Mouse (Mus musculus): ENCODE measurements at regions not wholly inside any gene's neighbourhood (a gene's known extent, or its start where the extent isn't known, plus 50 kb on each side); places are given as distances from the start of the nearest gene placed in this dataset.
"Not testable (repeated sequence)": the region's sequence is repeated elsewhere in the genome, so short reads cannot be mapped to it uniquely, and the experiment has no call there.

- Histone ChIP-seq H3K9ac (ENCODE audit: low read depth, low read length) (no peak overlapping the region), H3K4me2 (ENCODE audit: low read length) (no peak overlapping the region), H3K27ac (no peak overlapping the region), H3K9me3 (replicated peaks; ENCODE audit: low read length) (no peaks in the 10 kb centered on the region), H3K4me3 (replicated peaks; ENCODE audit: low read depth, low read length) (no peak overlapping the region), H3K36me3 (ENCODE audit: insufficient read depth, low read length) (no peaks in the 10 kb centered on the region), H3K4me1 (replicated peaks; ENCODE audit: insufficient read depth, low read length) (no peaks in the 10 kb centered on the region), H3K27me3 (ENCODE audit: insufficient read depth, low read length) (no peaks in the 10 kb centered on the region)
- WGBS = 72% methylated on average over 2 of the region's 2 CpGs
- TF ChIP-seq CTCF (IDR thresholded peaks at IDR 0.05; ENCODE audit: low read depth) = no peak
- no peak for DNase-seq (ENCODE audit: low spot score)
- no peak for ATAC-seq (replicated peaks; ENCODE audit: low FRiP score, low read depth)
These were observed 107.2 kb upstream of the 4931417E11Rik start for GRCm38 (mm10) chr6:73576708-73577107.

DNA sequence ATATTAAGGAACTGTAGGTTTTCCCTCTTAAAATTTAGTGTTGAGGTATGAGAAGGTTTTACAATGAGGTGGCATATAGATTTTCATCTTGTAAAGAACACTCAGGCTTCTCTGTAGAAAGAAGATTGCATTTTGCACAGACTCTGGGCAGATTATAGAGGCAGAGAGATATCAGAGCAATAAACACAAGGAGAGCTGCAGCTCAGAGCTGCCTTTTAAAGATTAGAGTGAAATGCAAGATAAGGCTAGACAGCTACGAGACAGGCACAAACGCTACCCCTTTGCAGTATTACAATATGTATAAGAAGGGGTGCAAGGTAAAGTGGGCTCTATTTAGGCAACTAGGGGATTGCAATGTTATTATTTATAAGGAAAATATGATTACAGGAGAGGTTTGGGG lies 90.5 kb upstream of the 4931417E11Rik start:
- no peaks in the 10 kb centered on the region for H3K27me3 ChIP-seq (ENCODE audit: insufficient read depth, low read length)
- no peak overlapping the region for H3K9ac ChIP-seq (ENCODE audit: low read depth, low read length)
- no peak overlapping the region for H3K4me2 ChIP-seq (ENCODE audit: low read length)
- H3K4me1 ChIP-seq (replicated peaks; ENCODE audit: insufficient read depth, low read length) = no peaks in the 10 kb centered on the region
- H3K27ac ChIP-seq = no peak overlapping the region
- WGBS = 80% methylated on average over 2 of the region's 2 CpGs
- no peaks in the 10 kb centered on the region for H3K9me3 ChIP-seq (replicated peaks; ENCODE audit: low read length)
- no peaks in the 10 kb centered on the region for H3K36me3 ChIP-seq (ENCODE audit: insufficient read depth, low read length)
- ATAC-seq (replicated peaks; ENCODE audit: low FRiP score, low read depth) = no peak
- no peak overlapping the region for H3K4me3 ChIP-seq (replicated peaks; ENCODE audit: low read depth, low read length)
- no peak for TF ChIP-seq CTCF (IDR thresholded peaks at IDR 0.05; ENCODE audit: low read depth)
- no peak for DNase-seq (ENCODE audit: low spot score)

DNA sequence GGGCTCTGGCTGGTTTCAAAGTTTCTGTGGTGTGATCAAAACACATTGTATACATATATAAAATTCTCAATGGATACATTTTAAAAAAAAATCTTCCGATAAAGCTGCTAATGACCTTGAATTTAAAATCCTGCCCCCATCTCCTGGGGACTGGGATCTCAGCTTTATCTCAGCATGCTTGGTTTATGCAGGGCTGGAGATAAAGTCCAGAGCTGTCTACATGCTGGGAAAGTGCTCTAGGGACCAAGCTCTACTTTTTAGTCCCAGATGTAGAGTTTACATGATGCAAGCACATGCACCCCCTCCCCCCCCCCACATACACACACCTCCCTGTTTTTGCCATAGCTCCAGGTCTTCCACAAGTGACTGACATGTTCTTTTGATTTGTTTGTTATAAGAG lies 61.1 kb upstream of the 4931417E11Rik start:
- TF ChIP-seq CTCF (IDR thresholded peaks at IDR 0.05; ENCODE audit: low read depth) = no peak
- no peaks in the 10 kb centered on the region for H3K4me1 ChIP-seq (replicated peaks; ENCODE audit: insufficient read depth, low read length)
- H3K4me2 ChIP-seq (ENCODE audit: low read length) = no peak overlapping the region
- 93% methylated on average over 1 of the region's 1 CpGs for WGBS
- no peaks in the 10 kb centered on the region for H3K36me3 ChIP-seq (ENCODE audit: insufficient read depth, low read length)
- no peaks in the 10 kb centered on the region for H3K9me3 ChIP-seq (replicated peaks; ENCODE audit: low read length)
- no peak for DNase-seq (ENCODE audit: low spot score)
- ATAC-seq (replicated peaks; ENCODE audit: low FRiP score, low read depth) = no peak
- H3K27ac ChIP-seq = no peak overlapping the region
- H3K4me3 ChIP-seq (replicated peaks; ENCODE audit: low read depth, low read length) = no peak overlapping the region
- H3K27me3 ChIP-seq (ENCODE audit: insufficient read depth, low read length) = no peaks in the 10 kb centered on the region
- H3K9ac ChIP-seq (ENCODE audit: low read depth, low read length) = no peak overlapping the region

- no peak overlapping the region for H3K4me3 ChIP-seq (replicated peaks; ENCODE audit: low read depth, low read length)
- no peaks in the 10 kb centered on the region for H3K9me3 ChIP-seq (replicated peaks; ENCODE audit: low read length)
- DNase-seq (ENCODE audit: low spot score) = no peak
- no peak overlapping the region for H3K4me2 ChIP-seq (ENCODE audit: low read length)
- H3K36me3 ChIP-seq (ENCODE audit: insufficient read depth, low read length) = no peaks in the 10 kb centered on the region
- H3K4me1 ChIP-seq (replicated peaks; ENCODE audit: insufficient read depth, low read length) = no peaks in the 10 kb centered on the region
- no peak overlapping the region for H3K27ac ChIP-seq
- WGBS = 85% methylated on average over 1 of the region's 1 CpGs
- no peaks in the 10 kb centered on the region for H3K27me3 ChIP-seq (ENCODE audit: insufficient read depth, low read length)
- no peak overlapping the region for H3K9ac ChIP-seq (ENCODE audit: low read depth, low read length)
- ATAC-seq (replicated peaks; ENCODE audit: low FRiP score, low read depth) = no peak
- no peak for TF ChIP-seq CTCF (IDR thresholded peaks at IDR 0.05; ENCODE audit: low read depth)
These were observed 60.6 kb upstream of the 4931417E11Rik start for GRCm38 (mm10) chr6:73530098-73530497.

DNA sequence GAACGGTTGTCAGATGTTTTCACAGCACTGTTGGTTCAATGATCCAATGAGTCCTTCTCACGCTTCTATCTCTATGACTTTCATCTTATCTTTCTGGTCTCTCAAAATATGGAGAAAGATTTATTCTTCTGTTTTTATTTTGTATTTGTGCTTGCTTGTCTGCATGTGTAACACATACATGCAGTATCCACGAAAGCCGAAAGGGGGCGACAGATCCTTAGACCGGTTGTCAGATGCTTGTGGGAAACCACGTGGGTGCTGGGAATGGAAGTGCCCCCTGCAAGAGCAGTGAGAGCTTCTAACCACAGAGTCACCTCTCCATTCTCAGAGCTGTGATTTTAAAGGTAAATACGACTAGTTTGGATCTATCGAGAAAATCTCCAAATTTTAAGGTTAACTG lies 54.2 kb upstream of the 4931417E11Rik start:
- Histone ChIP-seq H3K4me3 (replicated peaks; ENCODE audit: low read depth, low read length) (no peak overlapping the region), H3K36me3 (ENCODE audit: insufficient read depth, low read length) (no peaks in the 10 kb centered on the region), H3K4me2 (ENCODE audit: low read length) (no peak overlapping the region), H3K9ac (ENCODE audit: low read depth, low read length) (no peak overlapping the region), H3K4me1 (replicated peaks; ENCODE audit: insufficient read depth, low read length) (no peaks in the 10 kb centered on the region), H3K9me3 (replicated peaks; ENCODE audit: low read length) (no peaks in the 10 kb centered on the region), H3K27ac (no peak overlapping the region), H3K27me3 (ENCODE audit: insufficient read depth, low read length) (no peaks in the 10 kb centered on the region)
- ATAC-seq (replicated peaks; ENCODE audit: low FRiP score, low read depth) (no peak), DNase-seq (ENCODE audit: low spot score) (peak; percentile 10)
- peak; percentile 46 for TF ChIP-seq CTCF (IDR thresholded peaks at IDR 0.05; ENCODE audit: low read depth)
- 77% methylated on average over 9 of the region's 9 CpGs for WGBS

- H3K4me2 ChIP-seq (ENCODE audit: low read length); H3K9ac ChIP-seq (ENCODE audit: low read depth, low read length); H3K4me1 ChIP-seq (replicated peaks; ENCODE audit: insufficient read depth, low read length); H3K4me3 ChIP-seq (replicated peaks; ENCODE audit: low read depth, low read length); DNase-seq (ENCODE audit: low spot score); H3K27ac ChIP-seq; H3K27me3 ChIP-seq (ENCODE audit: insufficient read depth, low read length); ATAC-seq (replicated peaks; ENCODE audit: low FRiP score, low read depth); H3K9me3 ChIP-seq (replicated peaks; ENCODE audit: low read length); H3K36me3 ChIP-seq (ENCODE audit: insufficient read depth, low read length): not testable (repeated sequence)
- 81% methylated on average over 4 of the region's 4 CpGs for WGBS
These were observed 50.4 kb upstream of the 4931417E11Rik start for GRCm38 (mm10) chr6:73519894-73520293.
